Mouse (Mus musculus): Measurements from ENCODE around the gene Fdx1l. TPM values are rescaled to one million over a fixed set of nuclear protein-coding genes. Genes with fewer than 3 reads are reported as not detected.
A peak's percentile ranks its signal among the peaks of the same experiment; 100 is the strongest.
"Not testable (repeated sequence)": the region's sequence is repeated elsewhere in the genome, so short reads cannot be mapped to it uniquely, and the experiment has no call there.

Gene Fdx1l
- polyA plus RNA-seq, 1 experiment: 2.8 TPM

DNA sequence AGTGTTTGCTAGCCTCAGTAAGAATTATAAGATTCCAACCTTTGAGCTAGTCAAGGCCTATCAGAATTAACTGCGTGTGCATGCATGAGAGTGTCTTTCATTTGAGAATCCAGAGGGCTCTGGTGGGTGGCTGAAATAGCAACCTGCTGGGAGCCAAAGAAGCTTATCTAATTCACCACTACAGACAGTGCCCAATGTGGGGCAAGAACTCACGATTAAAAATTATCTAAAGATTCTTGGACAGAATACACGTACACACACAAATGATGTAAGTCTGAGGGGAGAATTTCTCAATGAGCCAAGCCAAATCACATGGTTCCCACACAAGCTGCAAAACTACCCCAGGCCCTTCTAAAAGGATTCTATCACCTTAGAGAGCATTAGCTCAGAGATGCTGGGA is 9.9 kb upstream of the Fdx1l start:
- no peaks in the 10 kb centered on the region for H3K9me3 ChIP-seq (ENCODE audit: control insufficient read depth, low read length)
- H3K4me1 ChIP-seq (ENCODE audit: control insufficient read depth): peaks cover 50% of the 10 kb centered on the region
- no peaks in the 10 kb centered on the region for H3K27me3 ChIP-seq (ENCODE audit: control insufficient read depth)

DNA sequence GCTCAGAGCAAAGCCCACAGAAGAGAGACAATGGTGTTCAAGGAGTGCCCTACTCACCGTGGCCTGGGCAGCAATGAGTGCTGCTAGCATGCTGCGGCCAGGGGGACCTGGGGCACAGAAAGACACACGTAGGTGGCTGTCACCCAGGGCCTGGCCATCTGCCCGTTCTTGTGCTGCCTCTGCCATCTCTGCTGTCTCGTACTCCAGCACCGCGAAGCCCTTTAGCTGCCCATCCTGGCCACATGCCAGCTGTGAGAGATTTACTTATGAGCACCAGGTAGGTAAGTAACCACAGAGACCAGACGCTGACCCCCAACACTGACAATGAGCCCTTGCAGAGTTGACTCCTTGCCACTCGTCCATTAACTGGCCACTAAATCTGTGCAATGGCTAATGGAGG is 7.7 kb upstream of the Fdx1l start:
- Histone ChIP-seq H3K9me3 (ENCODE audit: control insufficient read depth, low read length) (no peaks in the 10 kb centered on the region), H3K4me3 (replicated peaks) (no peak overlapping the region), H3K36me3 (ENCODE audit: control insufficient read depth) (peaks cover 99% of the 10 kb centered on the region), H3K27me3 (ENCODE audit: control insufficient read depth) (no peaks in the 10 kb centered on the region), H3K4me1 (ENCODE audit: control insufficient read depth) (peaks cover 36% of the 10 kb centered on the region)
- TF ChIP-seq TAL1 (IDR thresholded peaks at IDR 0.05; ENCODE audit: low read length): no peak
- TF ChIP-seq GATA1 (IDR thresholded peaks at IDR 0.05; ENCODE audit: low read length): no peak

More for the DNA sequence above, 9.9 kb upstream of the Fdx1l start:
- TF ChIP-seq GATA1 (IDR thresholded peaks at IDR 0.05; ENCODE audit: low read length) (no peak), TAL1 (IDR thresholded peaks at IDR 0.05; ENCODE audit: low read length) (no peak)
- Histone ChIP-seq H3K4me3 (replicated peaks) (no peak overlapping the region), H3K36me3 (ENCODE audit: control insufficient read depth) (peaks cover 99% of the 10 kb centered on the region)

DNA sequence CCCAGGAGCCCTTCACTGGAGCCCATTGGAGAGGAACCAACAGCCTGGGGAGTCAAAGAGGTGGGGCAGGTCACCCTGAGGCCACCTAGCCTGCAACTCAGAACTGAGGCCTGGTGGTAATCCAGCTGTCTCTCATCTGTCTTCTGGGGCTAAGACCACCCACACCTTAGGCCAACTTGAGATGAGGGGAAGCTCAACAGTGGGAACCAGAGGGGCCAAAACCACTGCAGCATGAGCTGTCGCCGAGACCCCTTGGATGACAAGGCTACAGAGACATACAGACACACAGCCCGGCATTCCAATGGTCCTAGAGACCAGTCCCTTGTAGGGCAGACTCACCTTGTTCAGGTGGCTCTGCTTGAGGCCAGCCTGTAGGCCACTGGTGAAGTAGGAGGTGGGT is 2.2 kb upstream of the Fdx1l start:
- H3K4me1 ChIP-seq (ENCODE audit: control insufficient read depth): peaks cover 33% of the 10 kb centered on the region
- no peak overlapping the region for H3K4me3 ChIP-seq (replicated peaks)
- TF ChIP-seq GATA1 (IDR thresholded peaks at IDR 0.05; ENCODE audit: low read length) (no peak), TAL1 (IDR thresholded peaks at IDR 0.05; ENCODE audit: low read length) (no peak)
- H3K9me3 ChIP-seq (ENCODE audit: control insufficient read depth, low read length): no peaks in the 10 kb centered on the region
- no peaks in the 10 kb centered on the region for H3K27me3 ChIP-seq (ENCODE audit: control insufficient read depth)
- H3K36me3 ChIP-seq (ENCODE audit: control insufficient read depth): peaks cover 84% of the 10 kb centered on the region

DNA sequence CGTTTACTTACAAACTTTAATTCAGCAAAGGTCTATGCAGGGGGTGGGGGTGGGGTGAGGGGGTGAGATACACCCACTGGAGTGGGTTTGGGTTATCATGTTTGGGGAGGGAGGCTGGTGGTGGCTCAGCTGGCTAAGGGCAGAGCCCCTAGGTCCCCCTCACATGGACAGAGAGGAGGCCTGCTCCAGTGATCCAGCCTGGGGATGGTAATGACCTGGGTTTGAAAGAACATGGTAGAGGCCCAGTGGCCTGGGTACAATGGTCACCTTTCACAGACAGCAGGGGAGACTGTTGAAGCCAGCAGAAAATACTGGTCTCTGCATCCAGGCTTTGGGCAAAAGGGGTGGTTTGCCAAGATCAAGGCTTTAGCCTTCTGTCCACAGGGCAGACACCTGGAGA is 759 bp upstream of the Fdx1l start:
- Histone ChIP-seq H3K4me1 (ENCODE audit: control insufficient read depth) (peaks cover 36% of the 10 kb centered on the region), H3K36me3 (ENCODE audit: control insufficient read depth) (peaks cover 77% of the 10 kb centered on the region), H3K9me3 (ENCODE audit: control insufficient read depth, low read length) (no peaks in the 10 kb centered on the region), H3K4me3 (replicated peaks) (no peak overlapping the region), H3K27me3 (ENCODE audit: control insufficient read depth) (no peaks in the 10 kb centered on the region)
- TF ChIP-seq GATA1 (IDR thresholded peaks at IDR 0.05; ENCODE audit: low read length) (no peak), TAL1 (IDR thresholded peaks at IDR 0.05; ENCODE audit: low read length) (no peak)

DNA sequence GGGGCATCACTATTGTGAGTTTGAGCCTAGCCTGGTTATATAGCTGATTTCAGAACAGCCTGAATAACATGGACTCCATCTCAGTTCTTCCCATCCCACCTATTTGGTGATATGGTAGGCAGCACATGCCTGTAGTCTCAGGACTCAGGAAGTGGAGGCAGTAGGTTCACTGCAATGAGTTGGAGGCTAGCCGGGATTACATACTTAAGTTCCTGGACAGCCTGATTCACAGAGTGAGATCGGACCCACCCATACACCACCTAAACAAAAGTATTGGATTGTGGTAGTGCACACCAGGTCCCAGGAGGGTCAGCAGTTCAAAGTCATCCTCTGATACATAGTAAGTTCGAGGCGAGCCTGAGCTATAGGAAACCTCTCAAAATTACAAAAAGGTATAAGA is 773 bp downstream of the Fdx1l start:
- peak overlapping the region; percentile 66 for H3K4me3 ChIP-seq (replicated peaks)
- peaks cover 36% of the 10 kb centered on the region for H3K4me1 ChIP-seq (ENCODE audit: control insufficient read depth)
- no peaks in the 10 kb centered on the region for H3K27me3 ChIP-seq (ENCODE audit: control insufficient read depth)
- no peaks in the 10 kb centered on the region for H3K9me3 ChIP-seq (ENCODE audit: control insufficient read depth, low read length)
- peaks cover 67% of the 10 kb centered on the region for H3K36me3 ChIP-seq (ENCODE audit: control insufficient read depth)
- TF ChIP-seq GATA1 (IDR thresholded peaks at IDR 0.05; ENCODE audit: low read length): no peak
- TF ChIP-seq TAL1 (IDR thresholded peaks at IDR 0.05; ENCODE audit: low read length): no peak

DNA sequence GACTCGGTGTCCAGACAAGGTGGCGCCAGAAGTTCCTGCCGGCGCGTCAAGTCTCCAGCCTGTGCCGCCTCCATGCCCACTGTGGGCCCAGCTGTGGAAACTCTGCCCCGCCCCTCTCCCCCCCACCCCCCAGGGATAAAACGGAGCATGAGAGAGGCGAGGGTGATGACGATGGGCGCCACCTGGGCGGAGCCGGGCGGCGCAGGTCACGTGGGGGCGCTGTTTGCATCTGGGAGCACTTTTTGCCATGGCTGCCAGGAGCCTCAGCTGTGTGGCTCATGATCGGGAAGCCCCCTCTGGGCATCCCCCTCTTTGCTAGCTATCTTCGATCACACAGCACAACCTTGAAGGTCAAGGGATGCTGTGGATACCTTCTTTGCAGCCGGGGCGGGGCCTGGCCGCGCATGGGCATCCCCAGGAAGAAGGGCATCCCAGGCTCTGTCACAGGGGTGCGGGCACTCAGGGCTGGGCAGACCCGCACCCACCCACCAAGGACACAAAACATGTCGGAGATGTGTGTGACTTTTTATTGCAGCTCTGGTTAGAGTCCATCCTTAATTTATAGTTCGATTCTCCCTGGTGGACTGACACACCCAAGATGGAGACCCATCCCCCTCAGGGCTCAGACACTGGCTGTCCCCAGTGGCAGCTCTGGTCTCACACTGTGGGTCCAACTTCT is 6.3 kb downstream of the Fdx1l start, which contains the start of gene Zglp1:
Zglp1 (minus strand) TSS at position 88 of the 679 bp plus-strand sequence.
- Histone ChIP-seq H3K4me3 (replicated peaks) (no peak within 1 kb of the TSS), H3K4me1 (ENCODE audit: control insufficient read depth) (peaks cover 16% of the 10 kb centered on the region), H3K36me3 (ENCODE audit: control insufficient read depth) (peaks cover 67% of the 10 kb centered on the region), H3K9me3 (ENCODE audit: control insufficient read depth, low read length) (no peaks in the 10 kb centered on the region), H3K27me3 (ENCODE audit: control insufficient read depth) (no peaks in the 10 kb centered on the region)
- TF ChIP-seq GATA1 (IDR thresholded peaks at IDR 0.05; ENCODE audit: low read length) (no peak), TAL1 (IDR thresholded peaks at IDR 0.05; ENCODE audit: low read length) (no peak)

DNA sequence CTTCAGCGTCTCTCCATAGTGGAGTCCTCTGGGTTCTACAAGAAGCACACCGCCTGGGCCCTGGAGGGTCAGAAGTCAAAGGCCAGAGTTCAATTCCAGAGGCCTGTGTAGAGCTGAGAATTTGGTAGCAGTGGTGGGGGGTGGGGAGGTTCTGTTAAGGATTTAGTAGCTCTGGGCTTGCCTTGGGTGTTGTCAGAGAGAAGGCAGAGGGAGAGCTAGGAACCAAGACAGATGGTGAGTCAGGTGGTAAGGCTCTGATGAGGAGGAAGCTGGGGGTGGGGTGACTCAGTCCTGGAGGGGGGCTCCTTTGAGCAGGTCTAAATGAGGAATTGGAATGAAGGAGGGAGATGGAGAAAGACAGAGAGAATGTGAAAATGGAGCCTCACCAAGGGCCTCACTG is 10.5 kb downstream of the Fdx1l start:
- Histone ChIP-seq H3K4me1 (ENCODE audit: control insufficient read depth) (peaks cover 4% of the 10 kb centered on the region), H3K4me3 (replicated peaks) (no peak overlapping the region), H3K9me3 (ENCODE audit: control insufficient read depth, low read length) (no peaks in the 10 kb centered on the region), H3K27me3 (ENCODE audit: control insufficient read depth) (no peaks in the 10 kb centered on the region), H3K36me3 (ENCODE audit: control insufficient read depth) (peaks cover 48% of the 10 kb centered on the region)
- TF ChIP-seq GATA1 (IDR thresholded peaks at IDR 0.05; ENCODE audit: low read length) (no peak), TAL1 (IDR thresholded peaks at IDR 0.05; ENCODE audit: low read length) (no peak)

DNA sequence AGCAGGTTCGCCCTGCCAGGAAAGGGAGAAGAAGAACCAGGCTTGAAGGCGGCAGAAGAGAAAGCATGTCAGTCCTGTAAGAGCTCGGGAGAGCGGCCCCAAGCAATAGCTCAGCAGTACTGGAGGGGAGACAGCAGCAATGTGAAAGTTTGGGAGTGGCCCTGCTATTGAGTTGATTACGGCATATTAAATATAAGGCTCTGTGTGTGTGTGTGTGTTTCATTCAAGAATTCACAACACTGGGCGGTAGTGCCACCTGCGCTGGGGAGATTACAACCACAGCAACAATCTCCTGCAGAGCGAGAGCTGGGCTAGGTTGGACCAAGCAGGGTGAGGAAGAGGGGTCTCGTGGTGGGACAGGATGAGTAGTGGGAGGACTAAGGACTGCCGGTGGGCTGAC is 21.8 kb downstream of the Fdx1l start:
- TF ChIP-seq TAL1 (IDR thresholded peaks at IDR 0.05; ENCODE audit: low read length) (no peak), GATA1 (IDR thresholded peaks at IDR 0.05; ENCODE audit: low read length) (no peak)
- peaks cover 4% of the 10 kb centered on the region for H3K27me3 ChIP-seq (ENCODE audit: control insufficient read depth)
- no peak overlapping the region for H3K4me3 ChIP-seq (replicated peaks)
- no peaks in the 10 kb centered on the region for H3K36me3 ChIP-seq (ENCODE audit: control insufficient read depth)
- H3K4me1 ChIP-seq (ENCODE audit: control insufficient read depth): peaks cover 16% of the 10 kb centered on the region
- no peaks in the 10 kb centered on the region for H3K9me3 ChIP-seq (ENCODE audit: control insufficient read depth, low read length)

DNA sequence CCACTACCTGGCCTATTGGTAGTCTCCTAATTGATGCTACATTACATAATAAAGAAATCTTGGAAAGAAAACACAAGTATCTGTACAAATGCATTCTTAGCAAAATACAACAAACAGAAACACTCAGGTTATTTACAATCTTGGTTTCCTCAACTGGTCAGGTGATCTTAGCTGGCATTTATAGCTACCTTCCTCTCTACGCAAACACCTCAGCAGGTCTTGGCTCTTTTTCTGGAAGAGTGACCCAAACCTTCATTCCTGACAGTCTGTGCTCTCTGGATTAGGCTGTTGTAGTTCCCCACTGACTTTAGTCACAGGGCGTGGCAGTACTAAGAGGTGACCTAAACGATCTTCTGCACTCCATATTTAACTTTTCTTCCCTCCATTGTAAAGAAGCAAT is 28.2 kb downstream of the Fdx1l start:
- Histone ChIP-seq H3K4me3 (replicated peaks) (no peak overlapping the region), H3K27me3 (ENCODE audit: control insufficient read depth) (peaks cover 2% of the 10 kb centered on the region; the same call in 1 of the 2 replicates), H3K4me1 (ENCODE audit: control insufficient read depth) (peaks cover 21% of the 10 kb centered on the region), H3K36me3 (ENCODE audit: control insufficient read depth) (no peaks in the 10 kb centered on the region), H3K9me3 (ENCODE audit: control insufficient read depth, low read length) (no peaks in the 10 kb centered on the region)
- TF ChIP-seq TAL1 (IDR thresholded peaks at IDR 0.05; ENCODE audit: low read length) (no peak), GATA1 (IDR thresholded peaks at IDR 0.05; ENCODE audit: low read length) (no peak)

DNA sequence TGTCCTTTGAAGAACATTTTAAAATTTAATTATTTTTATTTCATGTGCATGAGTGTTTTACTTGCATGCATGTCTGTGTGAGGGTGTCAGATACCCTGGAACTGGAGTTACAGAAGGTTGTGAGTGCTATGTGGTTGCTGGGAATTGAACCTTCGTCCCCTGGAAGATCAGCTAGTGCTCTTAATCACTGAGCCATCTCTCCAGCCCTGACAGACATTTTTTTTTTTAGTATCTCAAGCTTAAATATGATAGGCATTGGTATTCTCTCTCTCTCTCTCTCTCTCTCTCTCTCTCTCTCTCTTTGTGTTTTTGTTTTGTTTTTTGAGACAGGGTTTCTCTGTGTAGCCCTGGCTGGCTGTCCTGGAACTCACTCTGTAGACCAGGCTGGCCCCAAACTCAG is 28.6 kb downstream of the Fdx1l start:
- not testable (repeated sequence) for H3K36me3 ChIP-seq (ENCODE audit: control insufficient read depth); H3K9me3 ChIP-seq (ENCODE audit: control insufficient read depth, low read length); H3K27me3 ChIP-seq (ENCODE audit: control insufficient read depth); H3K4me3 ChIP-seq (replicated peaks)
- peaks cover 25% of the 10 kb centered on the region for H3K4me1 ChIP-seq (ENCODE audit: control insufficient read depth)

Data from erythroblast, embryonic 14.5 days (primary cell).